Mouse (Mus musculus): ENCODE data around the gene Odf3l1. TPM values are rescaled to one million over a fixed set of nuclear protein-coding genes. Genes with fewer than 3 reads are reported as not detected.

Odf3l1 gene
- polyA plus RNA-seq, 1 experiment from 2014 or later = not detected

DNA sequence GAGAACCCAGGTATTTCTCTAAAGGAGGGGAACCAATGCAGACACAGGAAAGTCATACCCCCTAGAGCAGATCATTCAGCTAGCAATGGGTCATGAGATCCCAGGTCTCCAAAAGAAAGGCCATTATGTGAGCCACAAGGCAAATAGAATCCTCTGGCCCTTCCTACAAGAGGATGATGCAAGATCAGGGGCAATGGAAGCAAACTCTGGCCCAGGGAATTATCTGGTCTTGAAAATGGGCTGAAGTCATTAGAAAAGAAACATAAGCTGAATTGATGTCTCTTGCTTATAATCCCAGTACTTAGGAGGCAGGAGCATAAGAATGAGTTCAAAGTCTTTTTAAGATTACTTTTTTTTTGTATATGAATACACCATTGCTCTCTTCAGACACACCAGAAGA, 35.6 kb upstream of the Odf3l1 start:
- Histone ChIP-seq H3K4me3 (ENCODE audit: low read depth, low read length) (no peak overlapping the region), H3K27ac (replicated peaks; ENCODE audit: low read depth, low read length) (no peak overlapping the region), H3K4me1 (ENCODE audit: control insufficient read depth, insufficient read depth, low read length) (no peaks in the 10 kb centered on the region), H3K9ac (replicated peaks; ENCODE audit: low read length) (no peak overlapping the region), H3K9me3 (replicated peaks; ENCODE audit: control insufficient read depth, low read length) (no peaks in the 10 kb centered on the region), H3K27me3 (ENCODE audit: control insufficient read depth, insufficient read depth, low read length) (no peaks in the 10 kb centered on the region), H3K4me2 (ENCODE audit: low read depth, low read length) (no peak overlapping the region), H3K36me3 (replicated peaks; ENCODE audit: control insufficient read depth, insufficient read depth, low read depth, low read length) (no peaks in the 10 kb centered on the region)
- ATAC-seq (replicated peaks; ENCODE audit: insufficient number of reproducible peaks, low FRiP score, low TSS enrichment, low read depth) (no peak), DNase-seq (ENCODE audit: low spot score) (no peak)

DNA sequence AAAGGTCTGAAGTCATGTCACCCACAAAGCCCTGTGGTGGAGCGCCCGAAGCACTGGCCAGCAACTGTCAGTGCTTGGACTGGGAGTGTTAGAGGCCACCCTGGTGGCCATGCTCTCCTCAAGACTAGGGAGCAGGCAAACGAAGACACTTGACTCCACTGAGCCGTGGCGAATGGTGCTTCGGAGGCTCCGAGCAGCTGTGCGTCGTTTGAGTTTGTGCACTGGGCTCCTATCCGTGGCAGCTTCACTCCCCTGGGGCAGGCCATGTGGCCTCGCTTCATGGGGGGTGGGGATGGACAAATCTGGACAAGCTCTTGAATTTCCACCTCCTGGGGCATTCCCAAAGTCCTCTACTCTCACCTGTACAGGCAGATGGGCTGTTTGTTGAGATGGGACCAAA, 34.9 kb upstream of the Odf3l1 start:
- H3K27me3 ChIP-seq (ENCODE audit: control insufficient read depth, insufficient read depth, low read length) = no peaks in the 10 kb centered on the region
- no peak overlapping the region for H3K27ac ChIP-seq (replicated peaks; ENCODE audit: low read depth, low read length)
- H3K4me2 ChIP-seq (ENCODE audit: low read depth, low read length) = no peak overlapping the region
- no peak overlapping the region for H3K4me3 ChIP-seq (ENCODE audit: low read depth, low read length)
- no peaks in the 10 kb centered on the region for H3K9me3 ChIP-seq (replicated peaks; ENCODE audit: control insufficient read depth, low read length)
- WGBS = 65% methylated on average over 11 of the region's 11 CpGs
- no peaks in the 10 kb centered on the region for H3K4me1 ChIP-seq (ENCODE audit: control insufficient read depth, insufficient read depth, low read length)
- H3K9ac ChIP-seq (replicated peaks; ENCODE audit: low read length) = no peak overlapping the region
- DNase-seq (ENCODE audit: low spot score) = no peak
- H3K36me3 ChIP-seq (replicated peaks; ENCODE audit: control insufficient read depth, insufficient read depth, low read depth, low read length) = no peaks in the 10 kb centered on the region
- no peak for ATAC-seq (replicated peaks; ENCODE audit: insufficient number of reproducible peaks, low FRiP score, low TSS enrichment, low read depth)

DNA sequence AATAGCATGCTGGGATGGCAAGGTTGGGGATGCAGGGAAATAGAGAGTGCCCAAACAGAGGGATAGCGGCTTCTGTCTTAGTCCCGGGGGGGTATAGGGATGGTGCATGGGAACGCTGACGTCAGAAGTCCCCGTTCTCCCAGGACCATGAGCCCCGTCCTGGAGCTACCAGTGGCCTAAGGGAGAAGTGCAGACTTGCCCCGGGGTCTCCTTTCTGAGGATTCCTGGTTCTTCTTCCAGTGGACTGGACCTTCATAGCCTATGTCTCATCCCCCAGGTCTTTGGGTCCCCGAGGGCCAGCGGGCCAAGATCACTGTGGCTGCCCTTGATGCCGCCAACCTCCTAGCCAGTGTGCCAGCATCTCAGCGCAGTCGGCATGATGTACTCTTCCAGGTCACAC, 32.3 kb upstream of the Odf3l1 start:
- Histone ChIP-seq H3K9ac (replicated peaks; ENCODE audit: low read length) (no peak overlapping the region; the same call in 1 of the 2 replicates), H3K4me2 (ENCODE audit: low read depth, low read length) (no peak overlapping the region), H3K9me3 (replicated peaks; ENCODE audit: control insufficient read depth, low read length) (no peaks in the 10 kb centered on the region), H3K4me3 (ENCODE audit: low read depth, low read length) (no peak overlapping the region), H3K4me1 (ENCODE audit: control insufficient read depth, insufficient read depth, low read length) (peaks cover 4% of the 10 kb centered on the region), H3K36me3 (replicated peaks; ENCODE audit: control insufficient read depth, insufficient read depth, low read depth, low read length) (no peaks in the 10 kb centered on the region), H3K27ac (replicated peaks; ENCODE audit: low read depth, low read length) (no peak overlapping the region), H3K27me3 (ENCODE audit: control insufficient read depth, insufficient read depth, low read length) (no peaks in the 10 kb centered on the region)
- no peak for ATAC-seq (replicated peaks; ENCODE audit: insufficient number of reproducible peaks, low FRiP score, low TSS enrichment, low read depth)
- 90% methylated on average over 12 of the region's 12 CpGs for WGBS
- DNase-seq (ENCODE audit: low spot score) = no peak

DNA sequence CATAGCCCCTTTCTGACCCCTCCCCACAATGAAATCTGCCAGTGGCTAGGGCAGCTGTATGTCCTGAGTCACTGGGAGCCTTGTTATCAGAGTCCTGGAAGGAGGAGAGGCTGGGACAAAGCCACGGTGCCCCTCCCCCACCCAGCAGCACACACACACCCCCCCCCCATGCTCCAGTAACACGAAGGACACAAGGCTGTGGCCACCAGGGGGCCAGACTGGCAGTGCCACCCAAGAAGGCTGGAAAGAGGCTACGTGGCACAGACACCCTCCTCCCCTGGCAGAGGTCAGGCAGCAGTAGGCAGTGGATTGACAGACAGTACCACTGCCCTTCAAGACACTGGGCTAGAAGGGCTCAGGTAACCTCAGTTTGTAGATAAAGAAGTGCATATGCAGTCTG, 29.5 kb upstream of the Odf3l1 start:
- ATAC-seq (replicated peaks; ENCODE audit: insufficient number of reproducible peaks, low FRiP score, low TSS enrichment, low read depth) (no peak), DNase-seq (ENCODE audit: low spot score) (peak; percentile 40)
- no peaks in the 10 kb centered on the region for H3K36me3 ChIP-seq (replicated peaks; ENCODE audit: control insufficient read depth, insufficient read depth, low read depth, low read length)
- H3K27me3 ChIP-seq (ENCODE audit: control insufficient read depth, insufficient read depth, low read length) = no peaks in the 10 kb centered on the region
- H3K4me2 ChIP-seq (ENCODE audit: low read depth, low read length) = no peak overlapping the region
- no peaks in the 10 kb centered on the region for H3K9me3 ChIP-seq (replicated peaks; ENCODE audit: control insufficient read depth, low read length)
- H3K4me3 ChIP-seq (ENCODE audit: low read depth, low read length) = no peak overlapping the region
- peaks cover 4% of the 10 kb centered on the region for H3K4me1 ChIP-seq (ENCODE audit: control insufficient read depth, insufficient read depth, low read length)
- H3K27ac ChIP-seq (replicated peaks; ENCODE audit: low read depth, low read length) = no peak overlapping the region
- 27% methylated on average over 3 of the region's 3 CpGs for WGBS
- H3K9ac ChIP-seq (replicated peaks; ENCODE audit: low read length) = no peak overlapping the region

DNA sequence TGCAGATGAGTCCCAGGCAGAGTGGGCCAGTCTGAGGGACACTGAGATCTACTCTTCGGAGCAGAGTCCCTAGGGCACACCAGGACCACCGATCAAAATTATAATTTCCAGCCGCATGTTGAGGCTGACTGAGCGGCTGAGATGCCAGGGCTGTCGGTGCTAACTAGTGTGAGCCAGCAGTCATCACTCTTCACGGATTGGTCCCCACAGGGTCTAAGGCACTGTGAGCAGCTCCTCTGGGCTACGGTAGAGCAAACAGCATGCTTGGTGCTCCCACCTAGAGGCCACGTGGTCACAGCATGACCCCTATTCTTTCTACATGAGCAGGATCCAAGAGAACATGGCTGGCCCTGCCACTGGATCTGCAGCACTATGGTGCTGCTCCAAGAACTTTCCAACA, 28.8 kb upstream of the Odf3l1 start:
- H3K36me3 ChIP-seq (replicated peaks; ENCODE audit: control insufficient read depth, insufficient read depth, low read depth, low read length) = no peaks in the 10 kb centered on the region
- H3K4me2 ChIP-seq (ENCODE audit: low read depth, low read length) = no peak overlapping the region
- no peak overlapping the region for H3K27ac ChIP-seq (replicated peaks; ENCODE audit: low read depth, low read length)
- H3K27me3 ChIP-seq (ENCODE audit: control insufficient read depth, insufficient read depth, low read length) = no peaks in the 10 kb centered on the region
- ATAC-seq (replicated peaks; ENCODE audit: insufficient number of reproducible peaks, low FRiP score, low TSS enrichment, low read depth) (no peak), DNase-seq (ENCODE audit: low spot score) (no peak)
- 63% methylated on average over 8 of the region's 8 CpGs for WGBS
- H3K4me3 ChIP-seq (ENCODE audit: low read depth, low read length) = no peak overlapping the region
- no peak overlapping the region for H3K9ac ChIP-seq (replicated peaks; ENCODE audit: low read length)
- H3K4me1 ChIP-seq (ENCODE audit: control insufficient read depth, insufficient read depth, low read length) = peaks cover 4% of the 10 kb centered on the region
- no peaks in the 10 kb centered on the region for H3K9me3 ChIP-seq (replicated peaks; ENCODE audit: control insufficient read depth, low read length)

DNA sequence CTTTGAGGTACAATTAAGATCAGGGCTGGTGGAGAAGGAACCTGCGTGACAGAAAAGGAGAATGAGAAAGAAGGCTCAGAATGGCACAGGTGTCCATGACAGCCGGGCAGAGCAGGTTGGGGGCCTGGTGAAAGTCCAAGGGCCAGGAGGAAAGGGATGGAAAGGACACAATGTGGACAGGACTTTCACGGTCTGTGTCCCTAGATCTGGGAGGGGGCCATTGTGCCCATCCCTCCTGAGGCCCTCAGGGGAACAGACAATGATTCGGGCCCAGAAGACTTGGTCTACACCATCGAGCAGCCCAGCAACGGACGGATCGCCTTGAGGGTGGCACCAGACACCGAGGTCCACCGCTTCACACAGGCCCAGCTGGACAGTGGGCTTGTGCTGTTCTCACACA, 27.6 kb upstream of the Odf3l1 start:
- Histone ChIP-seq H3K27ac (replicated peaks; ENCODE audit: low read depth, low read length) (no peak overlapping the region), H3K4me1 (ENCODE audit: control insufficient read depth, insufficient read depth, low read length) (peaks cover 4% of the 10 kb centered on the region), H3K4me3 (ENCODE audit: low read depth, low read length) (no peak overlapping the region), H3K27me3 (ENCODE audit: control insufficient read depth, insufficient read depth, low read length) (no peaks in the 10 kb centered on the region), H3K9me3 (replicated peaks; ENCODE audit: control insufficient read depth, low read length) (no peaks in the 10 kb centered on the region), H3K36me3 (replicated peaks; ENCODE audit: control insufficient read depth, insufficient read depth, low read depth, low read length) (no peaks in the 10 kb centered on the region), H3K4me2 (ENCODE audit: low read depth, low read length) (no peak overlapping the region), H3K9ac (replicated peaks; ENCODE audit: low read length) (no peak overlapping the region)
- DNase-seq (ENCODE audit: low spot score) = no peak
- no peak for ATAC-seq (replicated peaks; ENCODE audit: insufficient number of reproducible peaks, low FRiP score, low TSS enrichment, low read depth)
- 85% methylated on average over 10 of the region's 10 CpGs for WGBS

DNA sequence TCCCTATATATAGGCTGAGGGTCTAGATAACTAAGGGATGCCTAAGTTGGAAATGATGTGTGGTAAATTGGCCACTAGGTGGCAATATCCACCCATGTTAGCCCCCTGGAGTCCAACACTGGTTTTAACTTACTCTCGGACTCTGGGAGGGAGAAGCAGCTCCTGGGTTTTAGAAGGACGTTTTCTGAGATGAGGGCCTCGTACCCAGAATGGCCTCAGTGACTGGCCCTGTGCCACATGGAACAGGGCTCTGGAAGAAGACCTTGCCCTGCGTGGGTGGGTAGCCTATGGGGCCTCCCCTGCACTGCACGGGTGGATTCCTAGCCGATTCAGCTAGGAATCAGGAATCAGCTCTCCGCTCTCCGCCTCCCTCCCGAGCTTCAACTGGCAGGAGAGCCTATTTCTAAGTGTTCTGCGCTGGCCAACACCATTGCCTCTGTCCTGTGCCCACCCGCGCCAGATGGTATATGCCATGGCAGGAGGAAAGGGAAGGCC, 27.1 kb upstream of the Odf3l1 start:
- H3K4me2 ChIP-seq (ENCODE audit: low read depth, low read length) = peak overlapping the region; percentile 25
- no peaks in the 10 kb centered on the region for H3K27me3 ChIP-seq (ENCODE audit: control insufficient read depth, insufficient read depth, low read length)
- H3K36me3 ChIP-seq (replicated peaks; ENCODE audit: control insufficient read depth, insufficient read depth, low read depth, low read length) = no peaks in the 10 kb centered on the region
- ATAC-seq (replicated peaks; ENCODE audit: insufficient number of reproducible peaks, low FRiP score, low TSS enrichment, low read depth) = peak; percentile 25; the same call in 1 of the 2 replicates
- no peak overlapping the region for H3K27ac ChIP-seq (replicated peaks; ENCODE audit: low read depth, low read length)
- H3K9ac ChIP-seq (replicated peaks; ENCODE audit: low read length) = peak overlapping the region; percentile 53
- no peaks in the 10 kb centered on the region for H3K9me3 ChIP-seq (replicated peaks; ENCODE audit: control insufficient read depth, low read length)
- H3K4me1 ChIP-seq (ENCODE audit: control insufficient read depth, insufficient read depth, low read length) = peaks cover 4% of the 10 kb centered on the region
- peak; percentile 92 for DNase-seq (ENCODE audit: low spot score)
- 31% methylated on average over 12 of the region's 12 CpGs for WGBS
- H3K4me3 ChIP-seq (ENCODE audit: low read depth, low read length) = no peak overlapping the region

DNA sequence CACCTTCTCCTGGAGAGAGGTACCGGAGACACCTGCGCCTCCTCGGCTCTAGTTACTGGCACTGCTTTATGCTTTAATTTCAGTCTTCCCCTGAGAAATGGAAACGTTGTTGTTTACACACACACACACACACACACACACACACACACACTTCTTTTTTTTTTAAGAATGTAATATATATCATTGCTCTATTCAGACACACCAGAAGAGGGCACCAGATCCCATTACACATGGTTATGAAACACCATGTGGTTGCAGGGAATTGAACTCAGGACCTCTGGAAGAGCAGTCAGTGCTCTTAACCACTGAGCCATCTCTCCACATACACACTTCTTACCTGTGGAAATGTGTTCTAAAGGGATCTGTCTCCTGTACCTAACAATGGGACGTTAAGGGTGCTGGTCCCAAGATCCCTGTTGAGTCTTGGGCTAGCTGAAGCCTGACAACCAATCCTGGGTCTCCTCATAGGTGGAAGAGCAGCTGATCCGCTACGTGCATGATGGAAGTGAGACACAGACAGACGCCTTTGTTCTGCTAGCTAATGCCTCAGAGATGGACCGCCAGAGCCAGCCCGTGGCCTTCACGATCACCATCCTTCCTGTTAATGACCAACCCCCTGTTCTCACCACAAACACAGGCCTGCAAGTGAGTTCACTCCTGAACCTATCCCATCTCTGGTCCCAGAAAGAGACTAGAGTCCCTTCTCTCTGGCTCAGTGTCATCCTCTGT, 26.2 kb upstream of the Odf3l1 start:
- DNase-seq (ENCODE audit: low spot score) = no peak
- WGBS = 72% methylated on average over 11 of the region's 11 CpGs
- Histone ChIP-seq H3K27me3 (ENCODE audit: control insufficient read depth, insufficient read depth, low read length) (no peaks in the 10 kb centered on the region), H3K36me3 (replicated peaks; ENCODE audit: control insufficient read depth, insufficient read depth, low read depth, low read length) (no peaks in the 10 kb centered on the region), H3K9ac (replicated peaks; ENCODE audit: low read length) (no peak overlapping the region), H3K9me3 (replicated peaks; ENCODE audit: control insufficient read depth, low read length) (no peaks in the 10 kb centered on the region), H3K27ac (replicated peaks; ENCODE audit: low read depth, low read length) (no peak overlapping the region), H3K4me3 (ENCODE audit: low read depth, low read length) (no peak overlapping the region), H3K4me2 (ENCODE audit: low read depth, low read length) (no peak overlapping the region), H3K4me1 (ENCODE audit: control insufficient read depth, insufficient read depth, low read length) (peaks cover 4% of the 10 kb centered on the region)
- no peak for ATAC-seq (replicated peaks; ENCODE audit: insufficient number of reproducible peaks, low FRiP score, low TSS enrichment, low read depth)

Measured in embryonic facial prominence, embryonic 11.5 days (tissue).